Mouse (Mus musculus): ENCODE data around the gene Trem2. TPM values are rescaled to one million over a fixed set of nuclear protein-coding genes. Genes with fewer than 3 reads are reported as not detected.

Trem2 gene
- total RNA-seq, 2 experiments from 2014 or later = 1.9 to 3.2 TPM

- no peak for ATAC-seq (replicated peaks; ENCODE audit: low FRiP score, poor library complexity, severe bottlenecking)
These were observed 46.4 kb downstream of the Trem2 start for GRCm38 (mm10) chr17:48392616-48393015.

- ATAC-seq (replicated peaks; ENCODE audit: low FRiP score, poor library complexity, severe bottlenecking) = no peak
These were observed 55.5 kb downstream of the Trem2 start for GRCm38 (mm10) chr17:48401710-48402109.

GRCm38 (mm10) chr17:48402751-48403150 lies 56.5 kb downstream of the Trem2 start:
- no peak for ATAC-seq (replicated peaks; ENCODE audit: low FRiP score, poor library complexity, severe bottlenecking)

Other genes starting within 250 kb of the Trem2 start
- gene 9830107B12Rik, start 200.1 kb upstream of the Trem2 start, total RNA-seq (2015; ENCODE audit: low replicate concordance) = 0.21 and 11.1 TPM in 2 replicates
- gene 9830107B12Rik, start 200.1 kb upstream of the Trem2 start, total RNA-seq (2017; ENCODE audit: low replicate concordance) = 1.5 and 6.0 TPM in 2 replicates
- 6.5 and 17.7 TPM in 2 replicates for gene A530064D06Rik, start 179.1 kb upstream of the Trem2 start, total RNA-seq (2015; ENCODE audit: low replicate concordance)
- 5.5 and 5.7 TPM in 2 replicates for gene A530064D06Rik, start 179.1 kb upstream of the Trem2 start, total RNA-seq (2017; ENCODE audit: low replicate concordance)
- 3.1 and 4.2 TPM in 2 replicates for gene Trem1, start 113.6 kb upstream of the Trem2 start, total RNA-seq (2015; ENCODE audit: low replicate concordance)
- gene Trem1, start 113.6 kb upstream of the Trem2 start, total RNA-seq (2017; ENCODE audit: low replicate concordance) = 5.7 and 6.2 TPM in 2 replicates
- 47.6 and 61.3 TPM in 2 replicates for gene Trem3, start 98.6 kb upstream of the Trem2 start, total RNA-seq (2015; ENCODE audit: low replicate concordance)
- 26.4 and 57.7 TPM in 2 replicates for gene Trem3, start 98.6 kb upstream of the Trem2 start, total RNA-seq (2017; ENCODE audit: low replicate concordance)
- 5.0 and 5.4 TPM in 2 replicates for gene Treml4, start 82.1 kb upstream of the Trem2 start, total RNA-seq (2015; ENCODE audit: low replicate concordance)
- 5.7 and 8.1 TPM in 2 replicates for gene Treml4, start 82.1 kb upstream of the Trem2 start, total RNA-seq (2017; ENCODE audit: low replicate concordance)
- gene Treml2, start 46.9 kb upstream of the Trem2 start, total RNA-seq (2015; ENCODE audit: low replicate concordance) = 13.4 and 26.1 TPM in 2 replicates
- gene Treml2, start 46.9 kb upstream of the Trem2 start, total RNA-seq (2017; ENCODE audit: low replicate concordance) = 13.8 and 15.1 TPM in 2 replicates
- gene B430306N03Rik, start 30.3 kb upstream of the Trem2 start, total RNA-seq (2015; ENCODE audit: low replicate concordance) = 17.5 and 20.1 TPM in 2 replicates
- 7.0 and 7.2 TPM in 2 replicates for gene B430306N03Rik, start 30.3 kb upstream of the Trem2 start, total RNA-seq (2017; ENCODE audit: low replicate concordance)
- gene Treml1, start 13.5 kb downstream of the Trem2 start, total RNA-seq (2015; ENCODE audit: low replicate concordance) = not detected in 2 replicates
- 0.34 and 1.3 TPM in 2 replicates for gene Treml1, start 13.5 kb downstream of the Trem2 start, total RNA-seq (2017; ENCODE audit: low replicate concordance)
- gene Nfya, start 63.5 kb downstream of the Trem2 start, total RNA-seq (2015; ENCODE audit: low replicate concordance) = 44.0 and 47.2 TPM in 2 replicates
- 30.6 and 42.7 TPM in 2 replicates for gene Nfya, start 63.5 kb downstream of the Trem2 start, total RNA-seq (2017; ENCODE audit: low replicate concordance)
- gene Oard1, start 63.6 kb downstream of the Trem2 start, total RNA-seq (2015; ENCODE audit: low replicate concordance) = 28.2 and 32.1 TPM in 2 replicates
- gene Oard1, start 63.6 kb downstream of the Trem2 start, total RNA-seq (2017; ENCODE audit: low replicate concordance) = 31.6 and 34.2 TPM in 2 replicates
- not detected in 2 replicates for gene Apobec2, start 86.5 kb downstream of the Trem2 start, total RNA-seq (2015; ENCODE audit: low replicate concordance)
- gene Apobec2, start 86.5 kb downstream of the Trem2 start, total RNA-seq (2017; ENCODE audit: low replicate concordance) = not detected in 2 replicates
- 503 and 549 TPM in 2 replicates for gene Tspo2, start 105.1 kb downstream of the Trem2 start, total RNA-seq (2015; ENCODE audit: low replicate concordance)
- gene Tspo2, start 105.1 kb downstream of the Trem2 start, total RNA-seq (2017; ENCODE audit: low replicate concordance) = 671 and 837 TPM in 2 replicates
- gene Unc5cl, start 108.5 kb downstream of the Trem2 start, total RNA-seq (2015; ENCODE audit: low replicate concordance) = 56.8 and 60.7 TPM in 2 replicates
- gene Unc5cl, start 108.5 kb downstream of the Trem2 start, total RNA-seq (2017; ENCODE audit: low replicate concordance) = 32.9 and 47.0 TPM in 2 replicates